Mouse (Mus musculus): ENCODE results near the gene Lce3d. TPM values are rescaled to one million over a fixed set of nuclear protein-coding genes. Genes with fewer than 3 reads are reported as not detected.

Lce3d gene
- not detected for total RNA-seq (2021)

- no peak for DNase-seq
- intact Hi-C loops (cut with DNase I) = no loop called here
Observed at GRCm38 (mm10) chr3:92957090-92957489, at the start of gene Lce3d. TSS of gene Lce3d (plus strand) at chr3:92957390.

GRCm38 (mm10) chr3:92907571-92907970, 49.6 kb upstream of the Lce3d start:
- peak; percentile 23 for DNase-seq
- intact Hi-C loops (cut with DNase I) = loop anchor here (10.0 kb wide), 1 partner anchor 127 kb away; no protein-coding TSS in a partner anchor

GRCm38 (mm10) chr3:92920364-92920763, 36.8 kb upstream of the Lce3d start:
- intact Hi-C loops (cut with DNase I) = no loop called here
- peak; percentile 18 for DNase-seq

GRCm38 (mm10) chr3:92926130-92926529, 31.1 kb upstream of the Lce3d start, which contains the start of gene Lce3a:
TSS of gene Lce3a (minus strand) at chr3:92926230.
- intact Hi-C loops (cut with DNase I) = no loop called here
- DNase-seq = no peak

- intact Hi-C loops (cut with DNase I) = no loop called here
- no peak for DNase-seq
Observed at GRCm38 (mm10) chr3:92932679-92933078, 24.5 kb upstream of the Lce3d start, which contains the start of gene Lce3b. TSS of gene Lce3b (plus strand) at chr3:92932979.

- intact Hi-C loops (cut with DNase I) = no loop called here
- DNase-seq = no peak
Observed at GRCm38 (mm10) chr3:92944186-92944585, 13.0 kb upstream of the Lce3d start, which contains the start of gene Lce3c. TSS of gene Lce3c (plus strand) at chr3:92944486.

- intact Hi-C loops (cut with DNase I) = no loop called here
- DNase-seq = no peak
Observed at GRCm38 (mm10) chr3:92966761-92967160, 9.6 kb downstream of the Lce3d start, which contains the start of gene Lce3e. TSS of gene Lce3e (plus strand) at chr3:92967061.

GRCm38 (mm10) chr3:92978484-92978883, 21.3 kb downstream of the Lce3d start:
- intact Hi-C loops (cut with DNase I) = no loop called here

GRCm38 (mm10) chr3:92991926-92992325, 34.7 kb downstream of the Lce3d start, which contains the start of gene Lce3f:
TSS of gene Lce3f (plus strand) at chr3:92992226.
- intact Hi-C loops (cut with DNase I) = no loop called here
- DNase-seq = no peak

More at GRCm38 (mm10) chr3:92978484-92978883, 21.3 kb downstream of the Lce3d start:
- no peak for DNase-seq

- intact Hi-C loops (cut with DNase I) = no loop called here
Observed at GRCm38 (mm10) chr3:92998691-92999090, 41.5 kb downstream of the Lce3d start.

GRCm38 (mm10) chr3:93000621-93001020, 43.4 kb downstream of the Lce3d start:
- intact Hi-C loops (cut with DNase I) = no loop called here
- DNase-seq = no peak

More at GRCm38 (mm10) chr3:92998691-92999090, 41.5 kb downstream of the Lce3d start:
- DNase-seq = peak; percentile 79

- DNase-seq = no peak
- intact Hi-C loops (cut with DNase I) = no loop called here
Observed at GRCm38 (mm10) chr3:93002843-93003242, 45.7 kb downstream of the Lce3d start.

Other genes with a start within 250 kb of the Lce3d start
- gene Lce1e, start 248.3 kb upstream of the Lce3d start, total RNA-seq (2021) = not detected
- not detected for gene Lce1f, start 237.0 kb upstream of the Lce3d start, total RNA-seq (2021)
- gene Gm38119, start 218.3 kb upstream of the Lce3d start, total RNA-seq (2021) = not detected
- not detected for gene Lce1g, start 205.1 kb upstream of the Lce3d start, total RNA-seq (2021)
- gene Lce1h, start 192.3 kb upstream of the Lce3d start, total RNA-seq (2021) = not detected
- gene Lce1i, start 178.5 kb upstream of the Lce3d start, total RNA-seq (2021) = not detected
- not detected for gene Lce1j, start 166.9 kb upstream of the Lce3d start, total RNA-seq (2021)
- not detected for gene Lce1k, start 149.5 kb upstream of the Lce3d start, total RNA-seq (2021)
- gene Kprp, start 130.1 kb upstream of the Lce3d start, total RNA-seq (2021) = not detected
- gene Lce1l, start 106.1 kb upstream of the Lce3d start, total RNA-seq (2021) = not detected
- not detected for gene 2310050C09Rik, start 87.2 kb upstream of the Lce3d start, total RNA-seq (2021)
- gene Lce3a, start 31.2 kb upstream of the Lce3d start, total RNA-seq (2021) = not detected
- not detected for gene Lce3b, start 24.4 kb upstream of the Lce3d start, total RNA-seq (2021)
- not detected for gene Lce3c, start 12.9 kb upstream of the Lce3d start, total RNA-seq (2021)
- not detected for gene Lce3e, start 9.7 kb downstream of the Lce3d start, total RNA-seq (2021)
- not detected for gene Lce3f, start 34.8 kb downstream of the Lce3d start, total RNA-seq (2021)
- gene Crct1, start 58.3 kb downstream of the Lce3d start, total RNA-seq (2021) = not detected
- not detected for gene Lce1m, start 61.7 kb downstream of the Lce3d start, total RNA-seq (2021)
- not detected for gene Gm4858, start 111.4 kb downstream of the Lce3d start, total RNA-seq (2021)
- not detected for gene Crnn, start 187.4 kb downstream of the Lce3d start, total RNA-seq (2021)
- not detected for gene Flg2, start 239.9 kb downstream of the Lce3d start, total RNA-seq (2021)

Data from left cerebral cortex, postnatal 4 days (tissue).